Comparison of ENCODE assay signal across 8 mouse cellular contexts in the genomic region with DNA sequence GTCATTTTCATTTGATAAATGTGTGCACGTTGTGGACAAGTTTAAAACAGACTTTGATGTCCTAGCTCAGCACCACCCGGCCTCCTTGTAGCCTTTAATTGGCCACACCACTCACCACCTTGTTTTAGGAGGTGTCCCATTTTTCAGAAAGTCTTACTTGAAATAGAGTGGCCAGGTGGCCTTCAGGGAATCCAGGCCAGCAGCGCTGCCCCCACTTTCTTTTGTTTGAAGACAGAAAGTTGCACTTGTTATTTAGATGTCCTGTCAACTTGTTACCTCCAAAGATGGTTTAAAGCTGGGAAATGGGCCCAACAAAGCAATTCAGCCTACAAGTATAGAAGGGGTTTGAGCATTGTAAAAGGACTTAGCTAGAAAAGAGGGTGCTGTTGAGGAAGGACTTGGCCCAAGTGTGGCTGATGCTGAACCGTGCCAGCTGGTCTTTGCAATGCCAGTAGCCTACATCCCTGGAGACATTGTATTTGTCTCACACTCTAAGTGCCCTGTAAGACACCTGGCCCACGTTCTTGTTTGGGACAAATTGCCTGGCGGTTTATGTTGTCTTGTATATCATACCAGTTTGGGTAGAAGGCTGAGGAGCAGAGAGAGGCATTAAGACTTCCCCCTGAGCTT. TPM values are rescaled to one million over a fixed set of nuclear protein-coding genes. Genes with fewer than 3 reads are reported as not detected.
DNase-seq lines count a peak whose midpoint lies in the region; ATAC-seq and TF ChIP-seq lines count a peak whose summit lies in the region.

No protein-coding gene starts in this region.

- no peaks in the 10 kb centered on the region for H3K27me3 ChIP-seq in heart, embryonic 10.5 days (ENCODE audit: insufficient read depth, poor library complexity, severe bottlenecking)
- H3K27me3 ChIP-seq in heart, embryonic 15.5 days, result no peaks in the 10 kb centered on the region

- H3K4me2 ChIP-seq in heart, embryonic 15.5 days, result peak overlapping the region; percentile 71

- H3K4me1 ChIP-seq in heart, embryonic 10.5 days, result peaks cover 8% of the 10 kb centered on the region; the same call in 1 of the 2 replicates
- H3K4me1 ChIP-seq in ES-E14 (ENCODE audit: control insufficient read depth in 2 of 2, insufficient read depth in 2 of 2, low read length in 2 of 2, poor library complexity in 1 of 2), result peaks cover 3 to 7% of the 10 kb centered on the region in 2 experiments; a peak in 2 of 4 replicates
- peaks cover 19% of the 10 kb centered on the region for H3K4me1 ChIP-seq in heart, embryonic 15.5 days (replicated peaks)

- H3K4me3 ChIP-seq in heart, embryonic 10.5 days, result peak overlapping the region; percentile 84
- H3K4me3 ChIP-seq in ES-E14 (ENCODE audit: insufficient read depth in 1 of 2, low read depth in 1 of 2, low read length in 2 of 2, poor library complexity in 1 of 2, severe bottlenecking in 1 of 2), result peak overlapping the region; percentile 88 to 92
- peak overlapping the region; percentile 92 for H3K4me3 ChIP-seq in heart, embryonic 15.5 days

- H3K27ac ChIP-seq in heart, embryonic 10.5 days, result peak overlapping the region; percentile 97
- H3K27ac ChIP-seq in ES-E14 (ENCODE audit: insufficient read depth, low read depth, low read length, poor library complexity, severe bottlenecking), result no peak overlapping the region
- peak overlapping the region; percentile 99 for H3K27ac ChIP-seq in heart, embryonic 15.5 days

- in situ Hi-C loops in ES-E14 (cut with MboI; ENCODE audit: low sequenced_read_pairs in 2 of 2, unreplicated experiment in 2 of 2), result no loop called here

- peaks cover 18% of the 10 kb centered on the region for H3K36me3 ChIP-seq in heart, embryonic 10.5 days
- H3K36me3 ChIP-seq in ES-E14 (ENCODE audit: control insufficient read depth, insufficient read depth, low read length, poor library complexity, severe bottlenecking), result peaks cover 3% of the 10 kb centered on the region; the same call in 1 of the 2 replicates
- H3K36me3 ChIP-seq in heart, embryonic 15.5 days, result no peaks in the 10 kb centered on the region

- ATAC-seq in heart, embryonic 15.5 days (replicated peaks; ENCODE audit: insufficient number of reproducible peaks, insufficient read depth, low FRiP score, low read depth), result no peak

- no peaks in the 10 kb centered on the region for H3K9me3 ChIP-seq in heart, embryonic 10.5 days
- H3K9me3 ChIP-seq in ES-E14 (ENCODE audit: control insufficient read depth, insufficient read depth, low read depth, low read length), result no peaks in the 10 kb centered on the region
- no peaks in the 10 kb centered on the region for H3K9me3 ChIP-seq in heart, embryonic 15.5 days (replicated peaks)

- peak overlapping the region; percentile 88; the same call in 1 of the 2 replicates for H3K9ac ChIP-seq in ES-E14 (ENCODE audit: insufficient read depth, low read depth, low read length, poor library complexity, severe bottlenecking)
- peak overlapping the region; percentile 89 for H3K9ac ChIP-seq in heart, embryonic 15.5 days

- 49% methylated on average over 6 of the region's 6 CpGs for WGBS in heart, embryonic 10.5 days
- 33% methylated on average over 6 of the region's 6 CpGs for WGBS in heart, embryonic 15.5 days

- no peak for DNase-seq in heart, embryonic 10.5 days (ENCODE audit: low spot score)
- no peak for DNase-seq in heart, adult 18-20 months
- DNase-seq in ES-E14 (ENCODE audit: low read depth, low spot score), result no peak
- DNase-seq in lung, postnatal 36 days, result peak; percentile 12
- no peak for DNase-seq in urinary bladder, postnatal 36 days (ENCODE audit: low spot score in 2 of 2)
- DNase-seq in frontal cortex, postnatal 10 days (ENCODE audit: low spot score in 2 of 2), result no peak
- DNase-seq in kidney, adult 11 months, result no peak

TF ChIP-seq in ES-E14, 5 proteins besides CTCF, POLR2A, EP300 and RAD21:
- TF ChIP-seq ZC3H11A (IDR thresholded peaks at IDR 0.05; ENCODE audit: borderline replicate concordance, low read depth, low read length) (no peak), MAFK (IDR thresholded peaks at IDR 0.05; ENCODE audit: insufficient read depth, low read depth, low read length) (no peak), CHD2 (IDR thresholded peaks at IDR 0.05; ENCODE audit: low read depth, low read length) (no peak), ZNF384 (IDR thresholded peaks at IDR 0.05; ENCODE audit: low read depth, low read length) (no peak), HCFC1 (IDR thresholded peaks at IDR 0.05; ENCODE audit: borderline replicate concordance, insufficient read depth, low read length) (no peak)

RNA-seq across cellular contexts. Expression of a gene that starts 1.1 kb away (rescaled TPM):
- polyA plus RNA-seq in heart, embryonic 10.5 days (2016; fragmentation: Nextera tagmentation; extraction: Ambion mirVana), result 86.1 and 108 TPM in 2 replicates
- total RNA-seq in heart, adult 18-20 months (2021), result 10 to 100 TPM; 24.7 to 26.0 TPM
- total RNA-seq in ES-E14 (2012; rRNA removed), result 27.8 and 36.7 TPM in 2 replicates
- 44.7 and 68.9 TPM in 2 replicates for polyA plus RNA-seq in heart, embryonic 15.5 days (2015; fragmentation: Nextera tagmentation; extraction: Ambion mirVana)

RNA-seq across cellular contexts. Expression of a gene that starts 27.0 kb away (rescaled TPM):
- 0.69 and 1.6 TPM in 2 replicates for polyA plus RNA-seq in heart, embryonic 10.5 days (2016; fragmentation: Nextera tagmentation; extraction: Ambion mirVana)
- 1 to 10 TPM; 1.6 to 2.9 TPM for total RNA-seq in heart, adult 18-20 months (2021)
- total RNA-seq in ES-E14 (2012; rRNA removed), result 11.6 TPM in 2 replicates
- 1.2 and 4.9 TPM in 2 replicates for polyA plus RNA-seq in heart, embryonic 15.5 days (2015; fragmentation: Nextera tagmentation; extraction: Ambion mirVana)

RNA-seq across cellular contexts. Expression of a gene that starts 58.0 kb away (rescaled TPM):
- polyA plus RNA-seq in heart, embryonic 10.5 days (2016; fragmentation: Nextera tagmentation; extraction: Ambion mirVana), result 2.4 and 2.9 TPM in 2 replicates
- total RNA-seq in heart, adult 18-20 months (2021), result 1 to 10 TPM in 1 of 2 experiments, under 1 TPM in 1; 0.62 to 1.2 TPM
- 0.85 and 1.4 TPM in 2 replicates for total RNA-seq in ES-E14 (2012; rRNA removed)
- polyA plus RNA-seq in heart, embryonic 15.5 days (2015; fragmentation: Nextera tagmentation; extraction: Ambion mirVana), result 1.1 and 3.3 TPM in 2 replicates
